In genomic region chr12:76369206-76369977, GRCm38 (mm10) we compare ENCODE assay signal across 8 mouse cellular contexts. TPM values are rescaled to one million over a fixed set of nuclear protein-coding genes. Genes with fewer than 3 reads are reported as not detected.
A peak's percentile ranks its signal among the peaks of the same experiment; 100 is the strongest.
DNase-seq lines count a peak whose midpoint lies in the region; ATAC-seq lines count a peak whose summit lies in the region.

Gene Zbtb25, minus strand, starts transcription at chr12:76369602.

- no peaks in the 10 kb centered on the region for H3K36me3 ChIP-seq in intestine, embryonic 16.5 days (ENCODE audit: control insufficient read depth, insufficient read depth, low read length)

- intact Hi-C loops in gastrocnemius, postnatal 36 days (cut with DNase I): no loop called here
- intact Hi-C loops in left cerebral cortex, postnatal 25 days (cut with DNase I): loop anchor here (1.0 to 5.0 kb wide), 3 partner anchors 35 to 178 kb away; partner anchors contain the start of gene Hspa2

- DNase-seq in adrenal gland, adult 18-20 months (ENCODE audit: low spot score in 2 of 2): peak; percentile 75 to 78
- peak; percentile 94 for DNase-seq in embryo, embryonic 11 days
- DNase-seq in gastrocnemius, postnatal 36 days: peak; percentile 74 to 76
- DNase-seq in left cerebral cortex, postnatal 25 days (ENCODE audit: low spot score in 2 of 2): peak; percentile 94
- peak; percentile 92 for DNase-seq in mesoderm, embryonic 11.5 days (ENCODE audit: low read depth, low spot score)
- peak; percentile 95 for DNase-seq in right cerebral cortex, postnatal 25 days
- peak; percentile 70 to 82 for DNase-seq in urinary bladder, postnatal 36 days (ENCODE audit: low spot score in 2 of 2)

- ATAC-seq in intestine, embryonic 16.5 days: peak; percentile 77

- no peaks in the 10 kb centered on the region for H3K27me3 ChIP-seq in intestine, embryonic 16.5 days (replicated peaks; ENCODE audit: control insufficient read depth, insufficient read depth, low read length)

- peak within 1 kb of the TSS; percentile 99 for H3K4me3 ChIP-seq in intestine, embryonic 16.5 days (ENCODE audit: low read length)

- H3K9me3 ChIP-seq in intestine, embryonic 16.5 days (ENCODE audit: control insufficient read depth, low read length): no peaks in the 10 kb centered on the region

- WGBS in intestine, embryonic 16.5 days: under 1% methylated on average over 90 of the region's 96 CpGs

- H3K27ac ChIP-seq in intestine, embryonic 16.5 days (ENCODE audit: low read length): peak within 1 kb of the TSS; percentile 100

- peak within 1 kb of the TSS; percentile 99 for H3K9ac ChIP-seq in intestine, embryonic 16.5 days (ENCODE audit: low read depth, low read length)

- peaks cover 31% of the 10 kb centered on the region for H3K4me1 ChIP-seq in intestine, embryonic 16.5 days (ENCODE audit: control insufficient read depth, insufficient read depth, low read length)

- peak within 1 kb of the TSS; percentile 81 for H3K4me2 ChIP-seq in intestine, embryonic 16.5 days (ENCODE audit: low read depth, low read length)

RNA-seq across cellular contexts. Expression of gene Zbtb25, which starts in this region (rescaled TPM):
- total RNA-seq in adrenal gland, adult 18-20 months (2021): 1 to 10 TPM; 5.9 to 6.1 TPM
- 1 to 10 TPM; 5.5 to 7.1 TPM for total RNA-seq in gastrocnemius, postnatal 36 days (2021)
- polyA plus RNA-seq in intestine, embryonic 16.5 days (2015; fragmentation: Nextera tagmentation; extraction: Ambion mirVana): 8.8 and 9.4 TPM in 2 replicates
- 10 to 100 TPM; 19.4 to 20.5 TPM for total RNA-seq in left cerebral cortex, postnatal 25 days (2021)

Comparison
In these comparisons a context has a peak if more than half of its experiments do, and no peak if none do; other contexts are left out.
1. Peak in every context shown above with its lines: DNase-seq, ATAC-seq, H3K4me3 ChIP-seq and H3K27ac ChIP-seq.